Mouse (Mus musculus) megakaryocyte, embryonic 14.5 days (primary cell): ENCODE data around the gene Cpa2.

ENCODE experiments used
- FLI1 ChIP-seq: IDR thresholded peaks from 2 replicates; pipeline ENCODE4 v1.6.1; 2012; ENCODE audit warnings: low read length, inconsistent platforms, mixed read lengths
- GATA1 ChIP-seq: IDR thresholded peaks from 3 replicates; pipeline ENCODE4 v1.6.1; 2012; ENCODE audit warnings: mixed read lengths, low read length, inconsistent platforms, borderline replicate concordance

GRCm38 (mm10) chr6:30605672-30606071 is 64.3 kb downstream of the Cpa2 start:
- TF ChIP-seq GATA1 (no peak), FLI1 (no peak)
